Mouse (Mus musculus): ENCODE measurements around the gene Hnrnpll.
"Not testable (repeated sequence)": the region's sequence is repeated elsewhere in the genome, so short reads cannot be mapped to it uniquely, and the experiment has no call there.

Gene Hnrnpll

GRCm38 (mm10) chr17:80059731-80060130 is 2.4 kb downstream of the Hnrnpll start:
- no peak for DNase-seq (ENCODE audit: low read depth, low spot score)

DNA sequence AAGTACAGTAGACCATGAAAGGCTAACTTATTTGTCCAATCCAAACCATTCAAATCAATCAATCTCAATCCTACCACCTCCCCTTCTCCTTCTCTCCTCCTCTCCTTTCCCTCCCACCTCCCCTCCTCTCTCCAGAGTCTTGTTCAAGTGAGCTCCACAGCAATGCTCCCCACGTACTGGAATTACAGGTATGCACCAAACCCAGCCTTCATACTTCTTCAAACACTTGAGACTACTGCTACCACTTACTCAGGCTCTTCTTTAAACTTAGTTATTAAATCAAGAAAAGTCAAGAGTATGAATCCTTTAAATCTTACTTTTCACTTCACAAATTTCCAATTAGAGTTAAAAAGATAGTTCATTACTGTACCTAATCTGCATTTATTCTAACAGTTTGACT is 3.6 kb downstream of the Hnrnpll start:
- DNase-seq (ENCODE audit: low read depth, low spot score): no peak

DNA sequence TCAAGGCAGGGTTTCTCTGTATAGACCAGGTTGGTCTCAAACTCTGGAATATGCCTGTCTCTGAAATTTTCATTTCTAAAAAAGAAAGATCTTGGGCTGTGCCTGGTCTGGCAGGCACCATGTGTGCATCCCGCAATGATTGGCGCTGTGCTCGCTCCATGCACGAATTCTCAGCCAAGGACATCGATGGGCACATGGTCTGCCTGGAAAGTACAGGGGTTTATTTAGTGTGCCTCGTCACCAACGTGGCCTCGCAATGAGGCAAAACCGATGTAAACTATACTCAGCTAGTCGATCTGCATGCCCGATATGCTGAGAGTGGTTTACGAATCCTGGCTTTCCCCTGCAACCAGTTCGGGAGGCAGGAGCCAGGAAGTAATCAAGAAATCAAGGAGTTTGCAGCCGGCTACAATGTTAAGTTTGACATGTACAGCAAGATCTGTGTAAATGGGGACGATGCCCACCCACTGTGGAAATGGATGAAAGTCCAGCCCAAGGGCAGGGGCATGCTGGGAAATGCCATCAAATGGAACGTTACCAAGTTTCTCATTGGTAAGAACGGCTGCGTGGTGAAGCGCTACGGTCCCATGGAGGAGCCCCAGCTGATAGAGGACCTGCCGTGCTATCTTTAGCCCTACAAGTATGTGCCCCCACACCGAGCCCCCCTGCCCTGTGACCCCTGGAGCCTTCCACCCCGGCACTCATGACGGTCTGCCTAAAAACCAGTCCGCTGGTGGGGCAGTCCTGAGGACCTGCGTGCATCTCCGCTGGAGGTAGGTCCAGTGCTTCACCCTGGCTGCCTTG is 8.0 kb downstream of the Hnrnpll start:
- no peak for DNase-seq (ENCODE audit: low read depth, low spot score)

DNA sequence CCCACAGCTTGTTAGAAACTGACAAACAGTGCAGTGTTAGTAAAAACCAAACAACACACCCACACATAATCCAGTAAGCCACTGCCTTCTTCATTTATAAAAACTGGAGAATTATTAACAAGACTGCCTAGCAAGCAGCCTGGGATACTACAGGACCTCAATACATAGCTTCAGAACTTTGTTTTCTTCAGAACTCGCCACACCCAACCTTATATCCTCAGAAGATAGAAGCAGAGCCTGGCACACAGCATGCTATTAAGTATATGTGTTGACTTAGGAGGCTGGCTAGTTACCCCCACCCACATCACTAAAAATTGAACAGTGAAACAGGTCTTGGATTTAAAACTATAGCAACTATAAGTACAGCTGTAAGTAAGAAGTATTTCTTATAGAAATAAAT is 10.5 kb downstream of the Hnrnpll start:
- DNase-seq (ENCODE audit: low read depth, low spot score): no peak

DNA sequence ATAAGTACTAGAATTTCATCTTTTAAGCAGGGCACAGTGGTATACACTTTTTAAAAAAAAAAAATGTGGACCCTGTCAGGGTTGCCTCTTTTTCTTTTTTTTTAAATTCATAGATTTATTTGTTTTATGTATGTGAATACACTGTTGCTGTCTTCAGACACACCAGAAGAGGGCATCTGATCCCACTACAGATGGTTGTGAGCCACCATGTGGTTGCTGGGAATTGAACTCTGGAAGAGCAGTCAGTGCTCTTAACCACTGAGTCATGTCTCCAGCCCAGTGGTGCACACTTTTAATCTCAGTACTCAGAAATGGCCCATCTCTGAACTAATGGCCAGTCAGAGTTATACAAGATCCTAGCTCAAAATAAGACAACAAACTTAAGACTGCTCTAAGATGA is 12.8 kb downstream of the Hnrnpll start:
- DNase-seq (ENCODE audit: low read depth, low spot score): not testable (repeated sequence)

DNA sequence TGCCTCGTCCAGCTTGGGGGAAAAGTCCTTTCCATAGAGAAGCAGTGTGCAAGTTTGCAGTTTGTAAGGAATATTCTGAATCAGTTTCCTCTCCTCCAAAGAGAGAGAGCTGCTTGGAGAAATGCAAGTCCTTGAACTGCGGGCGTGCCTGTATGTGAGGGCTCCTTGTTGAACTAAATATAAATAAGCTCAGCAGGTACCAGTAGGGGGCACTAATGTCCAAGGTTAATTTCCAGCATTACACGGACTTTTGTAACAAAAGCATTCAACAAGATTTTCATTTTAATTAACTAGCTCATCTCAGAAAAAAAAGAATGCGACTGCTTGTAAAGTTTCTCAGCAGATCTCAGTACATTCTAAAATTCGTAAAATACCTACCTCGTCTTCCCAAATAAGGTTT is 13.9 kb downstream of the Hnrnpll start:
- peak; percentile 58 for DNase-seq (ENCODE audit: low read depth, low spot score)

GRCm38 (mm10) chr17:80041739-80042138 is 20.4 kb downstream of the Hnrnpll start:
- no peak for DNase-seq (ENCODE audit: low read depth, low spot score)

DNA sequence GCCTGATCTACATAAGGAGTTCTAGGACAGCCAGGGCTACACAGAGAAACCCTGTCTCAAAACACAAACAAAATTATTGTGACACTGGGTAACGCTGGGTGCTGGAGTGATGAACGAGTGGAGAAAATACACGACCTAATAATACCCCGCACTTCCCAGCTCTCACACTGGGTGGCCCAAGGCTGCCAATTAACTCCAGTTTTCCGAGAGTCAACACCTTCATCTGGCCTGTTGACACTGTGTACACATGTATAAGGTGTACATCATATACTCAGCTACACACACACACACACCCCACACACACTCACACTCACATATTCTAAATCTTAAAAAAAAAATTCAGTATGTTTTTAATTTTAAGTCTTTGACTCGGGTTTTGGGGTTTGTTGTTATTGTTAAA is 33.5 kb downstream of the Hnrnpll start:
- no peak for DNase-seq (ENCODE audit: low read depth, low spot score)

DNA sequence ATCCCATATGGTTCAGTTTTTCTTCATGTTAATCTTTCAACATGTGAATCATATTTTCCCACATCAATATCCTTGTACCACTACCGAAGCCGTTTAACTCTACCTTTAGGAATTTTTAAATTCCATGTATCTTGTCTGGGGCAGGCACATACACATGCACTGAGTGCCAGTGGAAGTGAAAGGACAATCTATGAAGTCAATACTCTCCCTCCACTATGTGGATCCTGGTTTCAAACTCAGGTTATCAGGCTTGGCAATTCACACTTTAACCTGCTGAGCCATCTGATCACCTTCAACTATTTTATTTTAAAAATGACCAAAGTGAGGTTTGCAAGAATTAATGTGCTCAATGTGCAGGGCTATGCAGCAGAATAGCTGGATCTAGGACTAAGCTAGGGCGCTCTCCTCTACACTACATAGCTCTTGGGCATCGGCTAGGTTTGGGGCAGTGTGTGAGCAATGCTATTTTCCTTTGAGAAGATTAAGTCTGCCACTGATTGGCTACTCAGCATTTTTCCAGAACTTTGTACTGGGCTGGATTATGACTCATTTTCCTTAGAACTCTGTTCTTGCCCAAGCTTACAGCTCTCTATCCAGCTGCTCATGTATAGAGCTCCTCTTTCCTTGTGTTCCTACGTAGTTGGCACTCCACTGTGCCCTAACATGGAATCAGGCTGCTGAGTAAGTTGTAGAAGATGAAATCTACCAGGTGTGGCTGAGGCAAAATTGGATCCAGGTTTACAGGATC is 35.8 kb downstream of the Hnrnpll start:
- DNase-seq (ENCODE audit: low read depth, low spot score): no peak

DNA sequence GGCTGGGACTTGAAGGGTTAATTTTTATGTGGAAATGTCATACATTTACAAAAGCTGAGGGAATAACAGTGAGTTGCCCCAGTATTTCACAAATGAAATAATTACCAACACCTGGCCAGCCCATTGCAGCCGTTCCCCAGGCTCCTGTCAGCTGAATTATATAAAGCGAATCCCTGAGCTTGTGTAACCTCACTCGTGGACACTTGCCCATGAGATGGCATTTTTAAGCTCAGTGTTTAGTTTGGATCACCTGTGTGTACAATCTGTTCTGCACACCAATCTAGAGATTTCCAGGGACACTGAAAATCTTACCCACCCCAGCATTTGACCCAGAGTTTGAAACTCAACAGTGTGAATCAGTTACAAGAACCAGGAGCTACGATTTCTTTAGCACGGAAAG is 40.0 kb downstream of the Hnrnpll start:
- DNase-seq (ENCODE audit: low read depth, low spot score): no peak

DNA sequence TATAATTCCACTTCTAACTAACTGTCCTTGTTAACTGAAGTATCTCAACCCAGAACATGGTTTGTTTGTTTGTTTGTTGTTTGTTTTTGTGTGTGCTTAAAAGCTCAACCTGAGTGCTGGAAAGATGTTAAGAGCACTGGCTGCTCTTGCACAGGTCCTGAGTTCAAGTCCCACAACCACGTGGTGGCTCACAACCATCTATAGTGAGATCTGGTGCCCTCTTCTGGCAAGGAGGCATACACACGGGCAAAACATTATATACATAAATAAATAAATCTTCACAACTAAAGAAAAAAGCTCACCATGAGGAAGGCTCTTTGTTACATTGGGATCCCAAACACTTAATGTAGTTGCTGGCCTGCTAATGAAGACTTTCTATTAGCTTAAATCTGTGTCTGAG is 41.6 kb downstream of the Hnrnpll start:
- DNase-seq (ENCODE audit: low read depth, low spot score): no peak

- no peak for DNase-seq (ENCODE audit: low read depth, low spot score)
Observed at GRCm38 (mm10) chr17:80018976-80019541, 43.1 kb downstream of the Hnrnpll start.

DNA sequence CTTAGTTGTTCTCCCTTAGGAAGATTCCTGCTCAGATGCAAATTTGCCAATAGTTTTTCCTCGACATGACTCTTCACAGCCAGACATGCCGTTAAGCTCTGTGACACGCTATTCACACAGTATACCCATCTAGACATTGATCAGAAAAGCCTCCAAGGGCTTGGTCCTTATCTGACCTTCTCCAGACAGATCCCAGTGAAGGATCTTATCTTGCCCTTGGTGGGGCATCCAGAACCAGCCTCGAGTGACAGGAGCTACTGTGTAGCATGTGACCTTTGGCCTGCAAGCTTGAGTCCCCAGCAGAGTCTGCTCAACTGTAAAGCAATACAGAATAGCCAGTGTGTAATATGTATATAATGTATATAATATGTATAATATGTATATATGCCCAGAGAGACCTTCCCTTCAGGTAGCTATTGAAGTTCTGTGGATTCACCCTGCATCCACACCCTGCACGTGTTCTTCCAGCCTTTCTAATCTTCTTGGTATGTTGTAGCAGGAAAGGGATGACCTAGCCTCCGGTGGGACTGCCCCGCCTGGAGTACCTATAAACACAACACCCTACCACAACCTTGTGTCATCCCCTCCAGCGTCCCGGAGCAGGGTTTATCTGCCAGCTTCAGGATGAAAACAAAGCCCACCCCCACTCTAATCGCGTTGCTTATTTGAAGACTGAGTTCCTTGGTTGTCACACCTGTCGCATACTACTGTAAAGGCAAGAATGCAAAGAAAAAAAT is 43.7 kb downstream of the Hnrnpll start:
- no peak for DNase-seq (ENCODE audit: low read depth, low spot score)

DNA sequence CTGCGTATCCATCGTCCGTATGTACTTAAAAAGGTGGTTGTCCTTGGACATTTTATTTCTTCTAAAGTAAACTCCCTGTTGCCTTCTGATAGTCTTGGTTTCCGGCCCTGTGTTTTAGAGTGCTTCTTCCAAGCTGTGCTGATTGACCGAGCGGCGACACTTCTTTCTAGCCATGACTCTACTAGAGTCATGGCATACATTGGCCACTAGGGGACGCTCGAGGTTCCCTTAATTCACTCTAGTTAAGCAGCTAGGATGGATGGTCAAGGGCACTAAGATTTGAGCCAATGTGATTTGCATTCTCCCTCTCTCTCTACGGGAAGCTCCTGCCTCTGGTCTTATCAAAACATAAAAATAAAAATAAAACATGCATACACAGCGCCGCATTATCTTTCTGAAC is 44.7 kb downstream of the Hnrnpll start:
- DNase-seq (ENCODE audit: low read depth, low spot score): peak; percentile 44

GRCm38 (mm10) chr17:80016400-80016799 is 45.7 kb downstream of the Hnrnpll start:
- DNase-seq (ENCODE audit: low read depth, low spot score): not testable (repeated sequence)

DNA sequence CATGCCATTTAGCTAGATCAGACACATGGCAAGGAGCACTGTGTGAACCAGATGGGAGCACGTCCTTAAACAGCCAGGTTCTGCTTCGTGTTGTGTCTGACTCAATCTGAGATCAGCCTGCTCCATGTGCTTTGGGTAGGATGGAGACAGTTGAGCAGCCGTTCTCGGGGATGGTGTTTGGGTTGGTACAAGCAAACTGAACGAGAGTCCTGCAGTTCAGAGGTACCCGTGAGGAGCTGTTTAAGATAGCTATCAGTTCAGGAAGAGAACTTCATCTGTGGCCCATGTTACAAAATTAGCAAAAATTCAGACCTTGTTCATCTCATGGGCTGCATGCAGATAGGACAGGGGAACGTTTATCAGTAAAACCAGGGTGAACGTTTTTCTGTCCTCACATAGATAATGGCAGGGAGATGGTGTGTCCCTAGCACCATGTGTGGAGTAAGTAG is 47.7 kb downstream of the Hnrnpll start:
- DNase-seq (ENCODE audit: low read depth, low spot score): no peak

GRCm38 (mm10) chr17:80009926-80010325 is 52.2 kb downstream of the Hnrnpll start:
- no peak for DNase-seq (ENCODE audit: low read depth, low spot score)

GRCm38 (mm10) chr17:80008847-80009246 is 53.3 kb downstream of the Hnrnpll start:
- DNase-seq (ENCODE audit: low read depth, low spot score): no peak

DNA sequence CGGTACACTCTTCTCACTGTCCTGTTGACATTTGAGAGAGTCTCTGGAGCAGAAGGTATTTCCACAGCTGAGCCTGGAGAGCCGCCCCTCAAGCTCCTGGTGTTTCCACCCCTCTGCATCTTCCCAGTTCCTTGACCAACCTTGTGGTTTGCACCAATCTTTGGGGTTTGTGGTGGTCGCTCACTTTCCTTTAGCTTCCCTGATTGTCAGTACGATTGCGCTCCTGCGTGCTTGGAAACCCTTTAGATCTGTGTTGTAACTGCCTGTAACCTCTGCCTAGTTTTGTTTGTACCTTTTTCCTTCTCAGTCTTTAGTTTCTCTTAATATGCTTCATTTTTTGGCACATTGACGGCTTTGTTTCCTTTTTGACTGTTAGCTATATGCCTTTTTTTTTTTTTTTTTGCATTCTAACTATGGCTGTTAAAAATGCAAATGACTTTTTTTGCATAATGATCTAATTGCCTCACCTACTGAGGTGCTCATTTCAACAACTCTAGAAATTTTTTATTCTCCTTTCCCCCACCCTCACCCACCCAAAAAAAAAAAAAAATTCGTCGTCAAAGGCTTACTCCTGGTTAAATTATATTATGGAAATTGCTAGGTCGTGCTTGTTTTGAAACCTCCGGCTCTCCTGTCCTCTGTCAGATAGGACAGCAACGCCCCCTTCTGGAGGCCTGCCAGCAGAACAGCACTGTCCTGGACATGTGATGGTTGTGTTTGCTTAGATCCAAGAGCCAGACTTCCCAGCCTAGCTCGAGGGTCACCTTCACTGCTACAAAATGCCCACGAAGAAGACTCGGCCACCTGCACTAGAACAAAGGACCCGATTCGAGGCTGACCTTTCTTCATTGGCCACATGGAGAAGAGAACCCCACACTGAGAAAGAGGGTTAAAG is 57.5 kb downstream of the Hnrnpll start:
- no peak for DNase-seq (ENCODE audit: low read depth, low spot score)

DNA sequence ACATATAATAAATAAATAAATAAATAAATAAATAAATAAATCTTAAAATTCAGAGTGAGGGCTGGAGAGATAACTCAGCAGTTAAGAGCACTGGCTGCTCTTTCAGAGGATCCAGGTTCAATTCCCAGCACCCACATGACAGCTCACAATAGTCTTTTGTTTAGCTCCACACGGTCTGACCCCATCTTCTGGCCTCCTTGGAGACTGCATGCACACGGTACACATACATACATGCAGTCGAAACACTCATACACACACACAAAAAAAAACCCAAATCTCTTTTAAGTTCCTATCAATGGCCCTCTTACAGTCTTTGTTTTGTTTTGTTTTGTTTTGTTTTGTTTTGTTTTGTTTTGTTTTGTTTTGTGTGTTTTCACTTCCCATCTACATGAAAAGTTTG is 58.3 kb downstream of the Hnrnpll start:
- not testable (repeated sequence) for DNase-seq (ENCODE audit: low read depth, low spot score)

DNA sequence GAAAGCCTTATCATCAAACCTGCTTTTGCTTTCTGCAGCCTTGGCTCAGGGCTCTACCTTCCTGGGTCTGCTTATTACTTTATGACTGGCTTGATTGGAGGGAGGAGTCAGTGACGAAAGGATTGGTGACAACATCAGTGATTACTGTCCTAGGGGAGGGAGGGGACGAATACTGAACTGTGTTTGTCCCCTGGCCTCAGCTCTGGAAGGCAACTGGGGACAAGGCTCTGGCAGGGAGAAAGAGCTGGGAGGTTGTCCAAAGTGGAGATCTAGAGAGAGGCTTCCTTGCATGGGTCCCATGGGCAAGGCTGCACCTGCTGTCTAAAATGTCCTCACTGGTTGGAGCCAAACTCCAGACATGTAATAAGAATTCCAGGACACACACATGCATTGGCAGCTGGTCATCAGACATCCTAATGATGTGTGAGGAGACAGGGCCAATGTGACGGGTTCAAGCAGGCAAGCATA is 59.7 kb downstream of the Hnrnpll start:
- DNase-seq (ENCODE audit: low read depth, low spot score): no peak
